Mouse (Mus musculus) cerebellum, postnatal 14 days (tissue): ENCODE measurements around the gene Azi2.

Experiments used
- DNase-seq, 2 experiments: peaks; one replicate each; pipeline ENCODE4 v3.0.0; 2021; ENCODE audit warnings: mixed read lengths in 2 of 2

Azi2 gene

GRCm38 (mm10) chr9:118040218-118041021 is at the start of gene Azi2:
Gene Azi2, plus strand, starts transcription at chr9:118040499.
- DNase-seq, result peak; percentile 99

GRCm38 (mm10) chr9:117996631-117997030 is 43.7 kb upstream of the Azi2 start:
- no peak for DNase-seq

GRCm38 (mm10) chr9:118001488-118001887 is 38.8 kb upstream of the Azi2 start:
- DNase-seq, result no peak

GRCm38 (mm10) chr9:118003218-118003886 is 36.9 kb upstream of the Azi2 start:
- no peak for DNase-seq

GRCm38 (mm10) chr9:118003937-118004336 is 36.4 kb upstream of the Azi2 start:
- no peak for DNase-seq

GRCm38 (mm10) chr9:118012928-118013327 is 27.4 kb upstream of the Azi2 start:
- no peak for DNase-seq

- DNase-seq, result no peak
Measured at GRCm38 (mm10) chr9:118024966-118025365, 15.3 kb upstream of the Azi2 start.

GRCm38 (mm10) chr9:118029490-118029889 is 10.8 kb upstream of the Azi2 start:
- no peak for DNase-seq

- DNase-seq, result no peak
Measured at GRCm38 (mm10) chr9:118030252-118030651, 10.0 kb upstream of the Azi2 start.

- DNase-seq, result no peak
Measured at GRCm38 (mm10) chr9:118031694-118032093, 8.6 kb upstream of the Azi2 start.

- DNase-seq, result no peak
Measured at GRCm38 (mm10) chr9:118034990-118035389, 5.3 kb upstream of the Azi2 start.

- DNase-seq, result peak in 1 of 2 experiments; percentile 51
Measured at GRCm38 (mm10) chr9:118041022-118041400, 712 bp downstream of the Azi2 start.

- DNase-seq, result no peak
Measured at GRCm38 (mm10) chr9:118041646-118042045, 1.3 kb downstream of the Azi2 start.

GRCm38 (mm10) chr9:118042738-118043137 is 2.4 kb downstream of the Azi2 start:
- DNase-seq, result no peak

GRCm38 (mm10) chr9:118043581-118043980 is 3.3 kb downstream of the Azi2 start:
- no peak for DNase-seq

GRCm38 (mm10) chr9:118045011-118045533 is 4.8 kb downstream of the Azi2 start:
- DNase-seq, result no peak

GRCm38 (mm10) chr9:118053286-118053685 is 13.0 kb downstream of the Azi2 start:
- DNase-seq, result no peak

- DNase-seq, result no peak
Measured at GRCm38 (mm10) chr9:118059101-118059500, 18.8 kb downstream of the Azi2 start.

GRCm38 (mm10) chr9:118070442-118070841 is 30.1 kb downstream of the Azi2 start:
- DNase-seq, result peak; percentile 86 to 89

GRCm38 (mm10) chr9:118071337-118071736 is 31.0 kb downstream of the Azi2 start:
- DNase-seq, result no peak

GRCm38 (mm10) chr9:118072101-118072500 is 31.8 kb downstream of the Azi2 start:
- DNase-seq, result no peak

GRCm38 (mm10) chr9:118073358-118073757 is 33.1 kb downstream of the Azi2 start:
- no peak for DNase-seq

- DNase-seq, result no peak
Measured at GRCm38 (mm10) chr9:118082575-118083431, 42.5 kb downstream of the Azi2 start.
